Mouse (Mus musculus) E14TG2a.4 (cell line): ENCODE measurements at regions not wholly inside any gene's neighbourhood (a gene's known extent, or its start where the extent isn't known, plus 50 kb on each side); places are given as distances from the start of the nearest gene placed in this dataset.

ENCODE experiments used
- CTCF ChIP-seq: conservative IDR thresholded peaks from 2 replicates; pipeline ENCODE4 v1.5.1; 2014; ENCODE audit warnings: low read length
- POU5F1 ChIP-seq: IDR thresholded peaks from 2 replicates; pipeline ENCODE4 v1.6.1; 2014; ENCODE audit warnings: low read length, borderline replicate concordance

GRCm38 (mm10) chr12:35269465-35269864 is 222.5 kb downstream of the Snx13 start:
- TF ChIP-seq POU5F1 (no peak), CTCF (no peak)
